ENCODE assay signal across 9 mouse cellular contexts in the genomic region with DNA sequence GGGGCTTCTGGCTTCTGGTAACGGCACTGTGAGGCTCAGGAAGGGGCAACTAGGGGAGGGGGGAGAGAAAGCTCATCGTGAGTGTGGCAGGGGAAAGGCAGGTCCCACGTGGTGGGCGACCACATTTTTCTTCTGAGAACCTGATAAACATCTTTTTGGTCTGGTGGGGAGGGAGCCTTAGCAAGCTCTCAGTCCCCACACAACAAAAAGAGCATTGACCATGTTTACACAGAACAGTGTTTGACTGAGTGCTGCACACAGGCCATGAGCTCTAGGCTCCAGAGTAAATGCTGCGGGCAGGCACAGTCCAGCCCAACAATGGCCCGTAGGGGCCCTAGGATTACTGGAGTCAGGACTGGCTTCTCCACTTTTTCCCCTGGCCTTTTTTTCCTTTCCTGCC. TPM values are rescaled to one million over a fixed set of nuclear protein-coding genes. Genes with fewer than 3 reads are reported as not detected.
DNase-seq lines count a peak whose midpoint lies in the region; ATAC-seq and TF ChIP-seq lines count a peak whose summit lies in the region.
"Had no signal": no experiment of that assay in that cellular context is flagged by ENCODE, and none has a peak within 500 bp of the region (broad histone marks: within the 10 kb centered on the region; RNA-seq: fewer than 3 reads in every experiment).

No protein-coding gene starts in this region.

- WGBS in heart, postnatal 0 days = 51% methylated on average over 6 of the region's 6 CpGs
- 34% methylated on average over 6 of the region's 6 CpGs for WGBS in neural tube, embryonic 11.5 days
- 12% methylated on average over 6 of the region's 6 CpGs for WGBS in limb, embryonic 14.5 days

- H3K36me3 ChIP-seq in heart, postnatal 0 days (replicated peaks; ENCODE audit: control insufficient read depth, insufficient read depth, low read length) = peaks cover 15% of the 10 kb centered on the region
- no peaks in the 10 kb centered on the region; the same call in 1 of the 2 replicates for H3K36me3 ChIP-seq in neural tube, embryonic 11.5 days (ENCODE audit: control insufficient read depth, insufficient read depth, low read length)
- H3K36me3 ChIP-seq in limb, embryonic 14.5 days (ENCODE audit: control insufficient read depth, insufficient read depth, low read length) = peaks cover 9% of the 10 kb centered on the region; the same call in 1 of the 2 replicates

- TF ChIP-seq EP300 in heart, postnatal 0 days (IDR thresholded peaks at IDR 0.05; ENCODE audit: low read depth) = no peak

- no peak for TF ChIP-seq CTCF in heart, postnatal 0 days (IDR thresholded peaks at IDR 0.05; ENCODE audit: low read depth)

- no peak overlapping the region for H3K4me2 ChIP-seq in heart, postnatal 0 days (ENCODE audit: low read depth, low read length)
- H3K4me2 ChIP-seq in neural tube, embryonic 11.5 days (ENCODE audit: low read depth) = no peak overlapping the region
- H3K4me2 ChIP-seq in limb, embryonic 14.5 days (replicated peaks; ENCODE audit: low read depth, low read length, severe bottlenecking) = peak overlapping the region; percentile 25; the same call in 1 of the 2 replicates

- no peak for TF ChIP-seq POLR2A in limb, embryonic 14.5 days (IDR thresholded peaks at IDR 0.05; ENCODE audit: borderline replicate concordance, extremely low read depth, insufficient read depth, insufficient read length)

- intact Hi-C loops in left cerebral cortex, postnatal 14 days (cut with DNase I) = loop anchor here (2.0 kb wide), 2 partner anchors 42 to 136 kb away; no protein-coding TSS in a partner anchor

- no peak for DNase-seq in heart, postnatal 0 days (ENCODE audit: low spot score)
- no peak for DNase-seq in heart, adult 11 months
- DNase-seq in neural tube, embryonic 11.5 days (ENCODE audit: low spot score) = no peak
- no peak for DNase-seq in neural tube, embryonic 10.5 days (ENCODE audit: extremely low spot score, low spot score)
- no peak for DNase-seq in limb, embryonic 14.5 days (ENCODE audit: low spot score)
- no peak for DNase-seq in left cerebral cortex, postnatal 14 days (ENCODE audit: low spot score in 2 of 2)
- DNase-seq in right cerebral cortex, adult 2 months (ENCODE audit: low spot score in 2 of 2) = no peak
- DNase-seq in spleen, postnatal 10 days (ENCODE audit: low spot score in 2 of 2) = no peak
- DNase-seq: lung, postnatal 36 days had no signal

- no peak overlapping the region for H3K4me3 ChIP-seq in heart, postnatal 0 days (ENCODE audit: low read depth, low read length)
- H3K4me3 ChIP-seq in neural tube, embryonic 11.5 days (ENCODE audit: low read depth, low read length) = no peak overlapping the region
- no peak overlapping the region for H3K4me3 ChIP-seq in limb, embryonic 14.5 days (replicated peaks; ENCODE audit: low read length)

- peaks cover 20% of the 10 kb centered on the region for H3K4me1 ChIP-seq in heart, postnatal 0 days (ENCODE audit: control insufficient read depth, insufficient read depth)
- peaks cover 52% of the 10 kb centered on the region for H3K4me1 ChIP-seq in neural tube, embryonic 11.5 days (ENCODE audit: control insufficient read depth, insufficient read depth, low read length)
- peaks cover 83% of the 10 kb centered on the region for H3K4me1 ChIP-seq in limb, embryonic 14.5 days (ENCODE audit: control insufficient read depth, insufficient read depth, low read length)

- no peak overlapping the region for H3K9ac ChIP-seq in heart, postnatal 0 days (replicated peaks; ENCODE audit: low read depth, low read length)
- H3K9ac ChIP-seq in neural tube, embryonic 11.5 days (ENCODE audit: low read length) = peak overlapping the region; percentile 14; the same call in 1 of the 2 replicates
- H3K9ac ChIP-seq in limb, embryonic 14.5 days (ENCODE audit: low read depth, low read length, severe bottlenecking) = peak overlapping the region; percentile 13; the same call in 1 of the 2 replicates

- H3K27me3 ChIP-seq in heart, postnatal 0 days (ENCODE audit: control insufficient read depth, insufficient read depth, low read length) = no peaks in the 10 kb centered on the region
- no peaks in the 10 kb centered on the region for H3K27me3 ChIP-seq in neural tube, embryonic 11.5 days (ENCODE audit: control insufficient read depth, insufficient read depth, low read length)
- H3K27me3 ChIP-seq in limb, embryonic 14.5 days (ENCODE audit: control insufficient read depth, insufficient read depth, low read length) = no peaks in the 10 kb centered on the region

- no peak for ATAC-seq in heart, postnatal 0 days (ENCODE audit: insufficient read depth, low read depth)
- ATAC-seq in neural tube, embryonic 11.5 days (ENCODE audit: insufficient read depth, low FRiP score, low TSS enrichment) = no peak
- no peak for ATAC-seq in limb, embryonic 14.5 days (ENCODE audit: low FRiP score, low read depth)

- peak overlapping the region; percentile 21; the same call in 1 of the 2 replicates for H3K27ac ChIP-seq in heart, postnatal 0 days (ENCODE audit: low read depth)
- H3K27ac ChIP-seq in neural tube, embryonic 11.5 days (ENCODE audit: low read depth, low read length) = peak overlapping the region; percentile 80
- peak overlapping the region; percentile 89 for H3K27ac ChIP-seq in limb, embryonic 14.5 days (replicated peaks; ENCODE audit: low read depth, low read length)

- H3K9me3 ChIP-seq in heart, postnatal 0 days (replicated peaks; ENCODE audit: control insufficient read depth, low read length) = no peaks in the 10 kb centered on the region
- H3K9me3 ChIP-seq in neural tube, embryonic 11.5 days (ENCODE audit: control insufficient read depth, low read length) = no peaks in the 10 kb centered on the region
- H3K9me3 ChIP-seq in limb, embryonic 14.5 days (ENCODE audit: control insufficient read depth, low read length) = no peaks in the 10 kb centered on the region

RNA-seq across cellular contexts. Expression of a gene that starts 6.3 kb away (rescaled TPM):
- total RNA-seq in heart, postnatal 0 days (2014; rRNA removed; ENCODE audit: low replicate concordance) = 87.2 and 90.9 TPM in 2 replicates
- 14.9 TPM in 2 replicates for polyA plus RNA-seq in heart, postnatal 0 days (2015; fragmentation: Nextera tagmentation; extraction: Ambion mirVana)
- polyA plus RNA-seq in neural tube, embryonic 11.5 days (2014; fragmentation: Nextera tagmentation; extraction: Ambion mirVana) = 10.6 and 20.0 TPM in 2 replicates
- 94.6 and 97.2 TPM in 2 replicates for polyA plus RNA-seq in limb, embryonic 14.5 days (2012; rRNA removed)
- polyA plus RNA-seq in limb, embryonic 14.5 days (2014; fragmentation: Nextera tagmentation; extraction: Ambion mirVana) = 30.0 and 40.8 TPM in 2 replicates
- 1 to 10 TPM; 4.1 to 8.0 TPM for total RNA-seq in left cerebral cortex, postnatal 14 days (2021)

RNA-seq across cellular contexts. Expression of a gene that starts 40.1 kb away (rescaled TPM):
- total RNA-seq in heart, postnatal 0 days (2014; rRNA removed; ENCODE audit: low replicate concordance) = 0.73 and 11.0 TPM in 2 replicates
- polyA plus RNA-seq in heart, postnatal 0 days (2015; fragmentation: Nextera tagmentation; extraction: Ambion mirVana) = 2.5 and 3.2 TPM in 2 replicates
- 6.5 and 9.2 TPM in 2 replicates for polyA plus RNA-seq in neural tube, embryonic 11.5 days (2014; fragmentation: Nextera tagmentation; extraction: Ambion mirVana)
- polyA plus RNA-seq in limb, embryonic 14.5 days (2012; rRNA removed) = 42.5 and 114 TPM in 2 replicates
- polyA plus RNA-seq in limb, embryonic 14.5 days (2014; fragmentation: Nextera tagmentation; extraction: Ambion mirVana) = 101 and 183 TPM in 2 replicates
- total RNA-seq in left cerebral cortex, postnatal 14 days (2021) = not detected

Comparison
In these comparisons a context has a peak if more than half of its experiments do, and no peak if none do; other contexts are left out.
1. H3K27ac ChIP-seq: peak in every context shown above with its lines; median percentile 89 in limb, embryonic 14.5 days; 80 in neural tube, embryonic 11.5 days; 21 in heart, postnatal 0 days.